Mouse (Mus musculus) kidney, adult 8-10 months (tissue): ENCODE results near the gene Hes3.

Experiments
- DNase-seq, 2 experiments: peaks; one replicate each; pipeline ENCODE4 v3.0.0; 2022

The Hes3 gene

GRCm38 (mm10) chr4:152304685-152305084, 13.2 kb upstream of the Hes3 start:
- no peak for DNase-seq

DNA sequence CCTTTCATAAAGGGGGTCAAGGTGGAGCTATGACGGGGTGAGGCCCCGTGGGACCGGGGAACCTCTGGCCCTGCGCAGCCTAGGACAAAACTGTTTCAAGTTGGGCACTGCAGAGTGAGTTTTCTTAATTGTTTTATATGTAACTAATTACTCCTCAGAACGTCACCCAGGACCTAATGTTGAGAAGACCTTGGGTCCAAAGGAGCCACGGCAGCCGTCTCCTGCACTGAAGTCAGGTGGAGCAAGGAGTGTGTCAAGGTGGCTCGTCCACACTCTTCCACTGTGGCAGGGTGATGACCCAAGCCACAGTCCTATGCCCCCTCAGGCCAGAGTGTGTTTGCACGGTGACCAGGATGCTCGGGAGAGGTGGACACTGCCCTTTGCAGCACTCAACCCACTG, 11.7 kb upstream of the Hes3 start:
- DNase-seq, result peak; percentile 61 to 75

DNA sequence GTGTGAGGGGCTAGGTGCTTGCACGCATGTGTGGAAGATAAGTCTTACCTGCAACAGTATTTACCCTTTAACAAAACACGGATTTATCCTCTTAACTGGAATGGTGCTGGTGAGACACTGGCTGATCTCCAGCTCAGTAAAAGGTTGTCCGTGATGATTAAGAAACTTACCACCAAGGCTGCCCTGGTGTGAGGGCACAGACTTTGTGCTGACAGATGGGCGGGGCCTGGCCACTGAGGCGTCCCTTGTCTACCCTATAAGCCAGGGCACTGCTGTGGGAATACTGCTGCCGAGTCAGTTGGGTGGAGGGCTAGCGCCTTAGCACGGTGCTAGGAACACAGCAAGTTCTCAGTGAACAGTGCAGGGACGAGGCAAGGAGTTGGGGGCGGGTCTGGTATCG, 10.6 kb upstream of the Hes3 start:
- DNase-seq, result peak; percentile 61 to 64

DNA sequence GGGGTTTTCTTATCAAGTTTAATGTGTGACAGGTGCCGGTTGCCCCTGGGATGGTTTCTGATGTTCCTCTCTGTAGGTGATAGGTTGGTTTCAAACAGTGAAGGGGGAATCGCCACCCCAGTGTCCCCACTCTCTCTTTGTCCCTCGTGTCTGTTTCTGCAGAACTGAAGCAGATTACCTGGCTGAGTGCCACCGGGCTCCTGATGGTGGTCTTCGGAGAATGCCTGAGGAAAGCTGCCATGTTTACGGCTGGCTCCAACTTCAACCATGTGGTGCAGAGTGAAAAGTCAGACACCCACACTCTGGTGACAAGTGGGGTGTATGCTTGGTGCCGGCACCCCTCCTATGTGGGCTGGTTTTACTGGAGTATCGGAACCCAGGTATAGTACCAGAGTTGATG, 8.9 kb upstream of the Hes3 start:
- no peak for DNase-seq

- no peak for DNase-seq
Measured at GRCm38 (mm10) chr4:152298836-152299235, 7.4 kb upstream of the Hes3 start.

GRCm38 (mm10) chr4:152296874-152297861, 5.7 kb upstream of the Hes3 start, which contains the start of gene Icmt:
TSS of gene Icmt (plus strand) at chr4:152297227.
- DNase-seq, result peak; percentile 98

GRCm38 (mm10) chr4:152296371-152296770, 4.9 kb upstream of the Hes3 start:
- DNase-seq, result no peak

- no peak for DNase-seq
Measured at GRCm38 (mm10) chr4:152295916-152296315, 4.5 kb upstream of the Hes3 start.

DNA sequence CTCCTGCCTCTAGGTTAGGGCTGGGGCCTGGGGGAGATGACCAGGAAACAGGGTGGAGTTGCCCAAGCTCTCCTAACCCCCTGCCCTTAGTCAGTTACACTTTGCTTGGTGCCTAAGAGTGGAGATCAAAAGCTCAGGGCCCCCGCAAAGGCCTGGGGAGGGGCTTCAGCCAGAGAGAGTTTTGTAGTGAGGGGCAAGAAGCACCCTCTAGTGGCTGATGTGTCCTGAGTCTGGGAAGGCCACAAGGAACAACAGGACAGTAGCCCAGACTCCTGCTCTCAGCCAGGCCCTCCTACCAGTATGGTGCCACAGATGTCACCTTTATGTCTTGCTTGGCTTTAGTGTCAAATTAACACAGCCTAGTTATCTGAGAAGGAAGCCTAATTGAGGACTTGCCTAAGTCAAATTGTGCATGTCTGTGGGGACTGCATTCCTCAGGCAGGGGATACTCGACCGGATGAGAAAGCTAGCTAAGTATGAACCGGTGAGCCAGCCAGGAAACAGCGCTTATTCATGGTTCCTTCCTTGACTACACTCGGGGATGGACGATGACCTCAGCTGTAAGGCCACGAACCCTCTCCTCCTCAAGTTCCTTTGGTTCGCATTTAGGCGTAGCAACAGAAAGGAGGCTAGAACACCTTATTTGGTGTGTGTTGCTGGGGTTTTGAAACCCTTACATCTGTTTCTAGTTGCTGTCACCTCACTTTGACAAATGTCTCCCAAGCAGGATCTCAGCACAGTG, 2.9 kb upstream of the Hes3 start:
- no peak for DNase-seq

DNA sequence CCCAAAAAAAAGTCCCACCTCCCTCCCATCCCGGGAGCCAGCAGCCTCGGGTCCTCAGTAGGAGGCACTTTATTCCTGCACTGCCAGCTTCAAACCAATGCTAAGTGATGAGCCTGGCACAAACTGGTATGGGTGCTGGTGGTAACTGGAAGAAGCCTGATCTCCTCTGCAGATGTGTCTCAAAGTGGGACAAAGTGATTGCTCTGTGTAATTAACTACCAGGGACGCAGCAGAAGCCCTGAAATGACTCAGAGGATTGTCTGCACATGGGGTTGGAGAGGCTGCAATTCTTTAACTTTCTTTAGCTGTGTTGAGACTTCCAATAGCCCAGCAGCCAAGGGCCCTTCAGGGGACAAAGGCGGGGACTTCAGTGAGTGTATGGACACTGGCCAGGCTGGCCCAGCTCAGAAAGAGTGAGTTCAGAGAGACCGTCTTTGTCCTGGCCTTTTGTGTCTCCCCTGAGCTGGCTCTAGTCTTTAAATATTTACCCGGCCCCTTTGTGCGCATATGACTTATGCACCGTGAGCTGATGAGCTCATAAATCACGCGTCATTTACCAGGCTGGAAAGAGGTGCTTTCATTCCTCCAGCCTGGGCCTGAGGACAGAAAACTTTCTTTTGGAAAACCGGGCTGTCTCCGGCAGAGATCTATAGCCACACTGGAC, 772 bp upstream of the Hes3 start:
- DNase-seq, result no peak

GRCm38 (mm10) chr4:152290991-152291390, 471 bp downstream of the Hes3 start:
- DNase-seq, result no peak

- no peak for DNase-seq
Measured at GRCm38 (mm10) chr4:152290385-152290784, 1.1 kb downstream of the Hes3 start.

GRCm38 (mm10) chr4:152288398-152288945, 3.0 kb downstream of the Hes3 start:
- DNase-seq, result no peak

DNA sequence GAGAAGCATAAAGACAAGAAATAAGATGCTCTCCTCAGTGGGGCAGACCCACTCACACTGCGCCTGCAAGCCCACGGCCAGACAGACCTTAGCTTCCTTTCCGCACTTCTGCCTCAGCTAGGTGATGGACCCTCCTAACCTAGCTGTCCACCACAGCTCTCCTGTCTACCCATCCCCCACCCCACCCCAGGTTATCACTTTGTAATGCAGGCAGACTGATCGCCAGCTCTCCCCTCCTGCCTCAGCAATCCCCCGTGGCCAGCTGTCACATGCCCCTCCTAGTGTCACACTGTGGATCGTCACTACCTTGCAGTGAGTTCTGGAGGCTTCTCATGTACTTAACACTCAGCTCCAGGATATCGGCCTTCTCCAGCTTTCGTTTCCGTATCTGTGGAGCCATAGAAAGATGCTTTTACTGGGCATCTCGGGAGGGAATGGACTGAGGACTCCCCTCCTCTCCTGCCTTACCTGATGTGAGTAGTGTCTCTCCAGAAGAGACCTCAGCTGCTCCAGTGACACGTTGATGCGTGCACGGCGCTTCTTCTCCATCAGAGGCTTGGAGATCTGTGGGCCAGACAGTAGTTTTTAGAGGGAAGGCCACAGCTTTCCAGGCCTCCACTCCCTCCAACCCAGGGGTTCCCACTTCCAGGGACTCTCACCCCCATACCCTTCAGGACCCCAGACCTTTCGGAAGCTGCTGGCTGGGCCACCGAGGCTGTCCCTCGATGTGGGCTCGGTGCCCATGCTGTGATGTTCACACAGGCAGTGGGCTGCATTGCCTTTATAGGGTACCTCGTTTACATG, 3.9 kb downstream of the Hes3 start:
- no peak for DNase-seq

DNA sequence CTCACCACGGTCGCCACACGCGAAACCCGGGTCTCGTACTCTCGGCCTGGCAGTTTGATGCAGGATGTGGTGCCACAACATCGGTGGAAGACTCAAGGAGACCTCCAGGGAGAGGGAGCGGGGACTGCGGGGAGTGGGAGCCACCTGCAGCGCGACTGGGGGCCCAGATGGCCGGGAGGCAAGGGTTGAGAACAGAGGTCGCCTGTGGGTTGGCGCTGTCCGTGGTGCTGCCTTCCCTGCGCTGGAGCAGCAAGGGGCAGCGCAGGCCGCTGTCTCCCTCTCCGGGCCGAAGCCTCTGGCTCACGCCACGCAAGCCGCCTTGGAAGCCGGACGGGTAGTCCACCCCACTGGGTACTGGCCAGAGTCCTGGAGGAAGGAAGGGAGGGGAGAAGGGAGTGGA, 4.6 kb downstream of the Hes3 start:
- peak; percentile 55 to 72 for DNase-seq

- no peak for DNase-seq
Measured at GRCm38 (mm10) chr4:152286183-152286582, 5.3 kb downstream of the Hes3 start.

DNA sequence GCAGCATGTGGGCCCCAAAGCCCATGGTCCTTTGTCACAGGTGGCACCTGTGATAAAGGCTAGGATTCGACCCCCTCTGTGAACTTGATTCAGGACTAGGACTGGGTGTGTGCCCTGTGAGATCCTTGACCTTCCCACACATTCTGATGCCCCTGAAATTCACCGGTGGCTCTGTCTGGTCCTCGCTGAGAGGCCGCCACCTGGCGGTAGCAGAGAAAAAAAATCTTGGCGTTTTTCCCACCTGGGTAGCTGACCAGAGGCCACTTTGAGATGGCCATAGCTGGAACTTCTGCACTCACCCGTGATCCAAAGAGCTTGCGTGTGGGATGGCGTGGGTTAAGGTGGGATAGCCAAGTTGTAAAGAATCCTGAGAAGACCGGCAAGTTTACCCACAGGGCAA, 6.0 kb downstream of the Hes3 start:
- peak; percentile 58 to 62 for DNase-seq

- DNase-seq, result peak; percentile 68 to 81
Measured at GRCm38 (mm10) chr4:152283186-152283950, 8.1 kb downstream of the Hes3 start.

DNA sequence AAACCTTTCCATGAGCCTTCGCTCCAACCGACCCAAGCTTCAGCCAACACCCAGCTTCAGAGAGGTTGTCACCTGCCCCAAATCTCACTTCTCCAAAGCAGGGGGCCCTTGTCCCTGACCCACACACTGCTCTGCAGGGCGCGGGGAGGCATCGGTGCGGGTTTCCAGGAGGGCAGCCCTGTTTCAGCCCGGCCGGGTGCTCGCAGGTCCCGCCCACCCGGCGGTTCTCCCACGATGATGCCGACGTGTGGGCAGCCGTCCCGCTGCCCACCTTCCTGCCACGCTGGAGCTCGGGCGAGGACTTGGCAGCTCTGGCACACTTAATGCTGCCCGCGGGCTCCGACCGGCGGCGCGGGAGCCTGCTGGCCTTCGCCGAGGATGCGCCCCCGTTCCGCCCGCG, 8.7 kb downstream of the Hes3 start:
- DNase-seq, result no peak

DNA sequence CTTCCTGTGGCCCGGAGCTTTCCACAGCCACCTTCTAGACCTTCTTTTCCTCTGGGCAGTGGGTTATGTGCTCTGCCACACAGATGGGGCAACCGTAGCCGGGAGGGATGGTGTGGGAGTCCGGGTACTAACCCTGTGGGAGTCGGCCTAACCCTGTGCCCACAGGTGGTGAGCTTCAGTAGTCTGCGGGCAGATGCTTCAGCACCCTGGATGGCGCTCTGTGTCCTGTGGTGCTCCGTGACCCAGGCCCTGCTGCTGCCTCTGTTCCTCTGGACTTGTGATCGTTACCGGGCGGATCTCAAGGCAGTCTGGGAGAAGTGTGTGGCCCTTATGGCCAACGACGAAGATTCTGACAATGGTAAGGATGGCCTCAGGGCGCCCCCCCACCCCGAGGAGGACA, 9.9 kb downstream of the Hes3 start:
- no peak for DNase-seq

DNA sequence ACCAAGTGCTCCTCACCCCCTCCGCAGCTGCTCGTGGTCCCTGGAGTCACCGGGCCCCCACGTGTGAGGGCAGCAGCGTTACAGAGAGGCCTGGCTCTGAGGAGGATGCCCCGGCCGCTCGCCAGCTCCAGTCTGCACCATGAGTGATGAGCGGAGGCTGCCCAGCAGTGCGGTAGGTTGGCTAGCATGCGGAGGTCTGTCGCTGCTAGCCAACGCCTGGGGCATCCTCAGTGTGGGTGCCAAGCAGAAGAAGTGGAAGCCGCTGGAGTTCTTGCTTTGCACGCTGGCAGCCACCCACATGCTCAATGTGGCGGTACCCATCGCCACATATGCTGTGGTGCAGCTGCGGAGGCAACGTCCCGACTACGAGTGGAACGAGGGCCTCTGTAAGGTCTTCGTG, 12.5 kb downstream of the Hes3 start:
- DNase-seq, result no peak
